Mouse (Mus musculus): ENCODE results near the gene Selenow. TPM values are rescaled to one million over a fixed set of nuclear protein-coding genes. Genes with fewer than 3 reads are reported as not detected.
"Not testable (repeated sequence)": the region's sequence is repeated elsewhere in the genome, so short reads cannot be mapped to it uniquely, and the experiment has no call there.

The Selenow gene
- polyA plus RNA-seq, 1 experiment from 2014 or later, result 802 TPM

DNA sequence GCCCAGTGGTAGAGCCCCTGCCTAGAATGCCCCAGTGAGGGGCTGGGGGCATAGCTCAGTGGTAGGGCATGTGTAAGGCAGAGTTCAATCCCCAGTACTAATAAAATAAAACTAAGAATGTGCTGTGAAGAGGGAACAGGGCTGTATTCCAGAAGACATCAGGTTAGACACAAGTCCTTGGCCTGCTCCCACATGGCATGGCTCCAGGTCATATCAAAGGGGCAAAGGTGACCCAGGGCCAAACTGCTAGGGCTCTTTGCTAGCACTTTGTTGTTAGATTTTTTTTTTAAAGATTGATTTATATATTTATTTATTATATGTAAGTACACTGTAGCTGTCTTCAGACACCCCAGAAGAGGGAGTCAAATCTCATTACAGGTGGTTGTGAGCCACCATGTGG is 3.8 kb downstream of the Selenow start:
- Histone ChIP-seq H3K36me3 (ENCODE audit: control insufficient read depth, insufficient read depth, low read length) (peaks cover 36% of the 10 kb centered on the region), H3K4me3 (ENCODE audit: low read depth, low read length) (no peak overlapping the region), H3K4me2 (ENCODE audit: low read length) (no peak overlapping the region), H3K27ac (ENCODE audit: low read depth) (no peak overlapping the region), H3K4me1 (replicated peaks; ENCODE audit: control insufficient read depth, insufficient read depth, low read length) (peaks cover 16% of the 10 kb centered on the region), H3K9ac (ENCODE audit: low read length) (no peak overlapping the region), H3K9me3 (ENCODE audit: control insufficient read depth, low read length) (no peaks in the 10 kb centered on the region), H3K27me3 (replicated peaks; ENCODE audit: control insufficient read depth, insufficient read depth, low read length) (no peaks in the 10 kb centered on the region)
- DNase-seq (ENCODE audit: low spot score), result no peak
- ATAC-seq (replicated peaks; ENCODE audit: low FRiP score, low TSS enrichment, low read depth), result no peak

- Histone ChIP-seq H3K36me3 (ENCODE audit: control insufficient read depth, insufficient read depth, low read length) (peaks cover 36% of the 10 kb centered on the region), H3K4me1 (replicated peaks; ENCODE audit: control insufficient read depth, insufficient read depth, low read length) (peaks cover 10% of the 10 kb centered on the region), H3K9ac (ENCODE audit: low read length) (no peak overlapping the region), H3K4me2 (ENCODE audit: low read length) (no peak overlapping the region), H3K9me3 (ENCODE audit: control insufficient read depth, low read length) (no peaks in the 10 kb centered on the region), H3K27ac (ENCODE audit: low read depth) (no peak overlapping the region), H3K4me3 (ENCODE audit: low read depth, low read length) (no peak overlapping the region), H3K27me3 (replicated peaks; ENCODE audit: control insufficient read depth, insufficient read depth, low read length) (no peaks in the 10 kb centered on the region)
- DNase-seq (ENCODE audit: low spot score) (no peak), ATAC-seq (replicated peaks; ENCODE audit: low FRiP score, low TSS enrichment, low read depth) (no peak)
- 83% methylated on average over 4 of the region's 4 CpGs for WGBS
Observed at GRCm38 (mm10) chr7:15916996-15917395, 5.2 kb downstream of the Selenow start.

DNA sequence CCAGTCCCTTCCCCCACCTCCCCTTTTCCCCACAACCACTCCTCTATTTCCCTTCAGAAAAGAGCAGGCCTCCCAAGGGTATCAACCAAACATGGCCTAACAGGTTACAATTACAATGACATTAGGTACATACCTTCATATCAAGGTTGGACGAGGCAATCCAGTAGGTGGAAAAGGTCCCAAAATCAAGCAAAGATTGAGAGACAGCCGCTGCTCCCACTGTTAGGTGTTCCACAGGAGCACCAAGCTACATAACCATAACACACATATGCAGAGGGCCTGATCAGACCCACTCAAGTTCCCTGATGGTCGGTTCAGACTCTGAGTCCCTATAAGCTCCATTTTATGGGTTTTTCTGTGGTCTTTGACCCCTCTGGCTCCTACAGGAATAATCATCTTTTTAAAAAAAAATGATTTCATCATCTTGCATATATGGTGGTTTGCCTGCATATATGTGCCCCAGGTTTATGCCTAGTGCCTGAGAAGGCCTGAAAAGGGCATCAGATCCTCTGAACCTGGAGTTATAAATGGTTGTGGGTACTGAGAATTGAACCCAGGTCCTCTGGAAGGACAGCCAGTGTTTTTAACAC is 6.0 kb downstream of the Selenow start:
- H3K9ac ChIP-seq (ENCODE audit: low read length), result no peak overlapping the region
- no peak for ATAC-seq (replicated peaks; ENCODE audit: low FRiP score, low TSS enrichment, low read depth)
- no peak overlapping the region for H3K4me3 ChIP-seq (ENCODE audit: low read depth, low read length)
- no peaks in the 10 kb centered on the region for H3K9me3 ChIP-seq (ENCODE audit: control insufficient read depth, low read length)
- WGBS, result 73% methylated on average over 3 of the region's 3 CpGs
- no peak for DNase-seq (ENCODE audit: low spot score)
- no peak overlapping the region for H3K27ac ChIP-seq (ENCODE audit: low read depth)
- no peak overlapping the region for H3K4me2 ChIP-seq (ENCODE audit: low read length)
- H3K27me3 ChIP-seq (replicated peaks; ENCODE audit: control insufficient read depth, insufficient read depth, low read length), result no peaks in the 10 kb centered on the region
- H3K4me1 ChIP-seq (replicated peaks; ENCODE audit: control insufficient read depth, insufficient read depth, low read length), result peaks cover 10% of the 10 kb centered on the region
- peaks cover 36% of the 10 kb centered on the region for H3K36me3 ChIP-seq (ENCODE audit: control insufficient read depth, insufficient read depth, low read length)

DNA sequence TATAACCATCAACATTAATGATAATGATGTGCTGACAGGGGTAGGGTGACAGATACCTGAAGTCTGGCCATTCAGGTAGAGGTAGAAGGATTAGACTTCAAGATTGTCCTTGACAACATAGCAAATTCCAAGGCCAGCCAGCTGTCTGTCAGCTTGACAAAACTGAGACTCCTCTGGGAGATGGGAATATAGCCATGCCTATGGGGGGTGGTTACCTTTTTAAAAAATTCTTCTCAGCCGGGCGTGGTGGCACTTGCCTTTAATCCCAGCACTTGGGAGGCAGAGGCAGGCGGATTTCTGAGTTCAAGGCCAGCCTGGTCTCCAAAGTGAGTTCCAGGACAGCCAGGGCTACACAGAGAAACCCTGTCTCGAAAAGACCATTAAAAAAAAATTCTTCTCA is 6.5 kb downstream of the Selenow start:
- WGBS, result 90% methylated on average over 4 of the region's 4 CpGs
- H3K4me1 ChIP-seq (replicated peaks; ENCODE audit: control insufficient read depth, insufficient read depth, low read length); H3K4me2 ChIP-seq (ENCODE audit: low read length); H3K27ac ChIP-seq (ENCODE audit: low read depth); H3K4me3 ChIP-seq (ENCODE audit: low read depth, low read length); H3K9ac ChIP-seq (ENCODE audit: low read length); ATAC-seq (replicated peaks; ENCODE audit: low FRiP score, low TSS enrichment, low read depth); H3K27me3 ChIP-seq (replicated peaks; ENCODE audit: control insufficient read depth, insufficient read depth, low read length); H3K9me3 ChIP-seq (ENCODE audit: control insufficient read depth, low read length); DNase-seq (ENCODE audit: low spot score): not testable (repeated sequence)
- H3K36me3 ChIP-seq (ENCODE audit: control insufficient read depth, insufficient read depth, low read length), result peaks cover 36% of the 10 kb centered on the region

- H3K27ac ChIP-seq (ENCODE audit: low read depth), result no peak overlapping the region
- no peak overlapping the region for H3K4me2 ChIP-seq (ENCODE audit: low read length)
- no peaks in the 10 kb centered on the region for H3K4me1 ChIP-seq (replicated peaks; ENCODE audit: control insufficient read depth, insufficient read depth, low read length)
- H3K9ac ChIP-seq (ENCODE audit: low read length), result no peak overlapping the region
- 91% methylated on average over 2 of the region's 2 CpGs for WGBS
- no peaks in the 10 kb centered on the region for H3K27me3 ChIP-seq (replicated peaks; ENCODE audit: control insufficient read depth, insufficient read depth, low read length)
- ATAC-seq (replicated peaks; ENCODE audit: low FRiP score, low TSS enrichment, low read depth) (no peak), DNase-seq (ENCODE audit: low spot score) (no peak)
- H3K4me3 ChIP-seq (ENCODE audit: low read depth, low read length), result no peak overlapping the region
- H3K9me3 ChIP-seq (ENCODE audit: control insufficient read depth, low read length), result no peaks in the 10 kb centered on the region
- H3K36me3 ChIP-seq (ENCODE audit: control insufficient read depth, insufficient read depth, low read length), result peaks cover 28% of the 10 kb centered on the region
Observed at GRCm38 (mm10) chr7:15914751-15915150, 7.5 kb downstream of the Selenow start.

GRCm38 (mm10) chr7:15914252-15914651 is 8.0 kb downstream of the Selenow start:
- no peak for ATAC-seq (replicated peaks; ENCODE audit: low FRiP score, low TSS enrichment, low read depth)
- 32% methylated on average over 2 of the region's 2 CpGs for WGBS

DNA sequence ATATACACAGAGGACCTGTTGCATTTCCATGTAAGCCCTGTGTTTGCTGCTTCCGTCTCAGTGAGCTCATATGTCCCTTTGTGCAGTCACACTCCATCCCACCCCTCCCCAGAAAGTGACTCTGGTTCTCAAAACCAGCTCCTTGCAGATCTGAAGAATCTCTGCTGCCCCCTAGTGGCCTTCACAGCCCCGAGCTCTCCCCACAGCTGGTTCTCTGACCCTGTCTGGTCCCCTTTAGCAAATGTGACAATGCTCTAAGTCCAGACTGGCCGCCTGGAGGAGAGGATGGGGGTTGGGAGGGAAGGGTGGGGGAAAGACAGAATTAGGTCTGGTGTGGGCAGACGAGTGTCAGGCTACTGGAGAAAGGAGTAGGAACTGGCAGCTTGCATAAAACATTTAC is 10.0 kb downstream of the Selenow start:
- Histone ChIP-seq H3K9me3 (ENCODE audit: control insufficient read depth, low read length) (no peaks in the 10 kb centered on the region), H3K4me1 (replicated peaks; ENCODE audit: control insufficient read depth, insufficient read depth, low read length) (no peaks in the 10 kb centered on the region)
- 4% methylated on average over 4 of the region's 4 CpGs for whole genome bisulfite sequencing

More at GRCm38 (mm10) chr7:15914252-15914651, 8.0 kb downstream of the Selenow start:
- Histone ChIP-seq H3K9ac (ENCODE audit: low read length) (no peak overlapping the region), H3K4me2 (ENCODE audit: low read length) (no peak overlapping the region), H3K4me3 (ENCODE audit: low read depth, low read length) (no peak overlapping the region), H3K4me1 (replicated peaks; ENCODE audit: control insufficient read depth, insufficient read depth, low read length) (no peaks in the 10 kb centered on the region), H3K27me3 (replicated peaks; ENCODE audit: control insufficient read depth, insufficient read depth, low read length) (no peaks in the 10 kb centered on the region), H3K27ac (ENCODE audit: low read depth) (no peak overlapping the region), H3K9me3 (ENCODE audit: control insufficient read depth, low read length) (no peaks in the 10 kb centered on the region), H3K36me3 (ENCODE audit: control insufficient read depth, insufficient read depth, low read length) (peaks cover 23% of the 10 kb centered on the region)
- DNase-seq (ENCODE audit: low spot score), result peak; percentile 64

DNA sequence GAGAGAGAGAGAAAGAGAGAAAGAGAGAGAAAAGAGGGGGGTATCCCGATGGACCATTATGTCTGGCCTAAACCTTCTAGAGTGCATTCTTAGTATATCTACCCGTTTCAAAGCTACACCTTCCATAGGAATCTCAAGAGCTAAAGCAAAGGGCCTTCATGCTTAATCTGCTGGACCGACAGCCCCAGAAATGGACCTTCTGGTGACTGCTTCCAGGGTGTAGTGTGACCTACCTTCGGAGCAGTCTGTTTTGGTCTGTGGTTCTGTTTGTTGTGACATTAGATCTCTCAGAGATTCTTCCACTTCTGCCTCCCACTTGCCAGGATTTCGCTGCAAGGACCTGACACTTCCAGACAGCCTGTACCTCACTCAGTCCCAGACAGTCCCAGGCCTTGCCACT is 11.7 kb downstream of the Selenow start:
- no peak for ATAC-seq (replicated peaks; ENCODE audit: low FRiP score, low TSS enrichment, low read depth)
- H3K4me1 ChIP-seq (replicated peaks; ENCODE audit: control insufficient read depth, insufficient read depth, low read length), result no peaks in the 10 kb centered on the region
- no peak overlapping the region for H3K9ac ChIP-seq (ENCODE audit: low read length)
- 85% methylated on average over 5 of the region's 5 CpGs for WGBS
- DNase-seq (ENCODE audit: low spot score), result no peak
- no peak overlapping the region for H3K27ac ChIP-seq (ENCODE audit: low read depth)
- no peaks in the 10 kb centered on the region for H3K36me3 ChIP-seq (ENCODE audit: control insufficient read depth, insufficient read depth, low read length)
- H3K4me2 ChIP-seq (ENCODE audit: low read length), result no peak overlapping the region
- no peaks in the 10 kb centered on the region for H3K27me3 ChIP-seq (replicated peaks; ENCODE audit: control insufficient read depth, insufficient read depth, low read length)
- no peak overlapping the region for H3K4me3 ChIP-seq (ENCODE audit: low read depth, low read length)
- H3K9me3 ChIP-seq (ENCODE audit: control insufficient read depth, low read length), result no peaks in the 10 kb centered on the region

More for the DNA sequence above, 10.0 kb downstream of the Selenow start:
- Histone ChIP-seq H3K4me3 (ENCODE audit: low read depth, low read length) (no peak overlapping the region), H3K9ac (ENCODE audit: low read length) (no peak overlapping the region), H3K36me3 (ENCODE audit: control insufficient read depth, insufficient read depth, low read length) (peaks cover 7% of the 10 kb centered on the region), H3K27ac (ENCODE audit: low read depth) (no peak overlapping the region), H3K4me2 (ENCODE audit: low read length) (no peak overlapping the region), H3K27me3 (replicated peaks; ENCODE audit: control insufficient read depth, insufficient read depth, low read length) (no peaks in the 10 kb centered on the region)
- ATAC-seq (replicated peaks; ENCODE audit: low FRiP score, low TSS enrichment, low read depth), result peak; percentile 26; the same call in 1 of the 2 replicates
- DNase-seq (ENCODE audit: low spot score), result peak; percentile 91

- 83% methylated on average over 8 of the region's 8 CpGs for WGBS
Observed at GRCm38 (mm10) chr7:15907971-15908590, 14.1 kb downstream of the Selenow start.

More at GRCm38 (mm10) chr7:15907971-15908590, 14.1 kb downstream of the Selenow start:
- Histone ChIP-seq H3K27ac (ENCODE audit: low read depth) (no peak overlapping the region), H3K36me3 (ENCODE audit: control insufficient read depth, insufficient read depth, low read length) (no peaks in the 10 kb centered on the region), H3K27me3 (replicated peaks; ENCODE audit: control insufficient read depth, insufficient read depth, low read length) (no peaks in the 10 kb centered on the region), H3K4me2 (ENCODE audit: low read length) (no peak overlapping the region), H3K4me1 (replicated peaks; ENCODE audit: control insufficient read depth, insufficient read depth, low read length) (no peaks in the 10 kb centered on the region), H3K9ac (ENCODE audit: low read length) (no peak overlapping the region), H3K4me3 (ENCODE audit: low read depth, low read length) (no peak overlapping the region), H3K9me3 (ENCODE audit: control insufficient read depth, low read length) (no peaks in the 10 kb centered on the region)
- ATAC-seq (replicated peaks; ENCODE audit: low FRiP score, low TSS enrichment, low read depth) (no peak), DNase-seq (ENCODE audit: low spot score) (no peak)
